Mouse (Mus musculus) mouse trophoblast stem cell (cell line): ENCODE results near the gene Kcng3.

ENCODE experiments used
- in situ Hi-C, 2 experiments: fragments of 300-500 bp; cut with MseI, MboI; formaldehyde crosslinking; loops; 2 replicates in 1 of 2; 3 replicates in 1 of 2; pipeline ENCODE4 v1.15.1; 2025

The Kcng3 gene

GRCm38 (mm10) chr17:83631783-83632652 lies at the start of gene Kcng3:
Gene Kcng3 (minus strand): TSS chr17:83631895.
- in situ Hi-C loops: loop anchor here (10.0 kb wide), 1 partner anchor 223 kb away; no protein-coding TSS in a partner anchor

GRCm38 (mm10) chr17:83677370-83677769 lies 45.7 kb upstream of the Kcng3 start:
- in situ Hi-C loops: no loop called here

GRCm38 (mm10) chr17:83672685-83673084 lies 41.0 kb upstream of the Kcng3 start:
- in situ Hi-C loops: no loop called here

DNA sequence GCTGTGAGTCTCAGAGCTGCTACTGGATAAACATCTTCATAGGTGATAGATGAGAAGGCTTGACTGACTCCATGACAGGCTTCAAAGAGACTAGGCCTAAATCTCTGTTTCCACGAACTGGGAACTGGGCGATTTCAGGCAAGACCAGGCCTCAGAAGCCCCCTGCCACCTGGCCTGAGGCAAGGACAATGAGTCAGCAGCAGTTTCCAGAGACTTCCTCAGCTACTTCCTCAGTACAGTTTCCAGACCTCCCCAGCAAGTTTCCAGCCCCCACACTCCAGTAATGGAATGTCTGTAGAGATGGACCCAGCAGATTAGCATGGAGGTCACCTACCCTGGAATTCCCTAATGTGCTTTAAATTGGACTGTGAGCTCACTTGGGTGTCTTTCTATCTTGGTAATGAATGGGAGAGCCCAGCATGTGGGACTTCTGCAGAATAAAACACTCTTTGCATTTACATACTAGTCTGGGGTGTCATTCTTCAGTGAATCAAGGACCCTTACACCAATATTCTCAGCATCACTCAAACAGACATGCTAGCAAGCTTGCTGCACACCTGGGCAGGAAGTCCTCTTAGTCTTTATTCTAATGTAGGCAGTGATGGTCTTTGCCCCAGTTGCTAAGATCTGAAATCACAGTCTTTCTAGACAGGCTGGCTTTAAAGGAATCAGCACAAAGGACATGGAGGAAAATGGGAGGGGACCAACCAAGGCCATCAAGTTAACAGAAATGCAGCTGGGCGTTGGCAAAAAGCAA lies 36.4 kb upstream of the Kcng3 start:
- in situ Hi-C loops: no loop called here

- in situ Hi-C loops: no loop called here
Measured at GRCm38 (mm10) chr17:83666597-83667287, 35.0 kb upstream of the Kcng3 start.

DNA sequence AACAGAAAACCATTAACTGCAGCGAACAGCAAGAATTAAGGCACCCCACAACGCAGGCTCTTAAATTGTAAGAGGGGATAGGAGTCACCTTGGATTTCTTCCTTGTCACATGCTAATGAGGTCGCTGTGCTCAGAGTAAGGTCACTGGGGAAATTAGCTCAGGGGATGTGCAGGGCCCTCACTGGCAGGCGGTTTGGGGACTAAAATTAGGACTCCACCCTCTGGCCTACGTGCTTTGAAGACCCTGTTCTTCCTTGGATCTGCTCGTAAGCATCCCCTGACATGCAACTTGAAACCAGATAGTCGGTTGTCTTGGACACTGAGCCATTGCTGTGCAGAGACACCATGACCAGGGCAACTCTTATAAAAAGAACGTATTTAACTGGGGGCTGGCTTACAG lies 33.1 kb upstream of the Kcng3 start:
- in situ Hi-C loops: no loop called here

DNA sequence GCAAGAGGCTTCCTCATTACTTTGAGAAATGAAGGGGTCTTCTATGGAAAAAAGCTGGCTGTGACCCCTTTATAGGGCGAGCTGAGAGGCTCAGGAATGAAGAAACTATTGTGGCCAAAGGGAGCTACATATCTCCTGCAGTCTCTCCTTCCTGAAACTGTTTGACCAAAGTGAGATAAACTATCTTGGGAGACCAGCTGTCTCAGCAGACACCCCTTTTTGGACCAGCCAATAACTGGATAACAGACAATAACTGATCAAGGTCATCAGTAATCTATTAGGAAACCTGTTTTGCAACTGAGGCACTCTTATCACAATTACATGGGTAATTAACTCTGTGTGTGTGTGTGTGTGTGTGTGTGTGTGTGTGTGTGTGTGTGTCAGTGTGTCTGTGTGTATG lies 27.2 kb upstream of the Kcng3 start:
- in situ Hi-C loops: no loop called here

GRCm38 (mm10) chr17:83657375-83657774 lies 25.7 kb upstream of the Kcng3 start:
- in situ Hi-C loops: no loop called here

GRCm38 (mm10) chr17:83655732-83656131 lies 24.0 kb upstream of the Kcng3 start:
- in situ Hi-C loops: no loop called here

- in situ Hi-C loops: no loop called here
Measured at GRCm38 (mm10) chr17:83654651-83655136, 23.0 kb upstream of the Kcng3 start.

DNA sequence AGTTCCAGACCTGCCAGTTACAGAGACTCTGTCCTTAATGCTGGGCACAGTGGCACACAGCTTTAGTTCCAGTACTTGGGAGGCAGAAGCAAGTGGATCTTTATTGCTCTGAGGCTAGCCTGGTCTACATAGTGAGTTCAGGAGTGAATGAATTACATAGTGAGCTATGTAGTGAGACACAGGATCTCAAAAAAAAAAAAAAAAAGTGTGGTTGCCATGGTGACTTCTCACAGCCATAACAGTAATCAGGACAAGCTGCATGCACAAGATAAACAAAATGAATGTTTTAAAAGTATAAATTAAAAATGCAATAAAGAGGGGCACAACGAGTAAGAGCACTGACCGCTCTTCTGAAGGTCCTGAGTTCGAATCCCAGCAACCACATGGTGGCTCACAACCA lies 21.9 kb upstream of the Kcng3 start:
- in situ Hi-C loops: no loop called here

GRCm38 (mm10) chr17:83650932-83651682 lies 19.4 kb upstream of the Kcng3 start:
- in situ Hi-C loops: no loop called here

DNA sequence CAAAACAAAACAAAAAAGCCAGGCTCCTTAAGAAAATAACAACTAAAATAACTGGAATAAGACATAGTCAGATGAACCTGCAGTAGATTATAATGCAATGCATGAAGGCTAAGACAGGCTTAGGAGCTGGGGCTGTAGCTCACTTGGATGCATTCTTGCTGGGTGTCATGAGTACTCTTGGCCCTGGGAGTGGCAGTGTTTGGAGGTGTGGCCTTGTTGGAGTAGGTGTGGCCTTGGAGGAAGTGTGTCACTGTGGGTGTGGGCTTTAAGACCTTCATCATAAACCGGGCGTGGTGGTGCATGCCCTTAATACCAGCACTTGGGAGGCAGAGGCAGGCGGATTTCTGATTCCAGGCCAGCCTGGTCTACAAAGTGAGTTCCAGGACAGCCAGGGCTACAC lies 18.3 kb upstream of the Kcng3 start:
- in situ Hi-C loops: no loop called here

GRCm38 (mm10) chr17:83647413-83647812 lies 15.7 kb upstream of the Kcng3 start:
- in situ Hi-C loops: no loop called here

- in situ Hi-C loops: no loop called here
Measured at GRCm38 (mm10) chr17:83646425-83647163, 14.9 kb upstream of the Kcng3 start.

DNA sequence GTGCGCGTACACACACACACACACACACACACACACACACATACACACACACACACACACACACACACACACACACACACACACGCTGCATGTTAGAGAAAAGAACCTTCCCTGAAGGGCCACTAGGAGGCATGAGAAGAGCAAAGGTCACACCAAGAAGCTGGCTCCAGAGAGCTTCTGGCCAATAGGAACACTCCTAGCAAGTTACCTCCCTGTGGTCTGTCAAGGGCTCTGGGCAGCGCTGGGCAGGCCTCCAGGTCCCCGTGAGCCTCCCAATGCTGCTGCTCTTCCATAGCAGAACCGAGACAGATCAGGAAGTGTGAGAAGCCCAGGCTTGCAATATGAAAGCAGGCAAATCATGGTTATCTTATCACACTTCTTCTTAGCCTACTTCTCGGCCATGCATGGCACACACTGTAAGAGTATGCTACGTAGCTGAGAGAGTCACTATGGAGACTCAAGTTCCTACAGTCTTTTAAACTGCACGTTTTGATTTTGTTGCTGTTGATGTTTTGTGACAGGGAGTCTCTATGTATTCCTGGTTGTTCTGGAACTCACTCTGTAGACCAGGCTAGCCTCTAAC lies 13.6 kb upstream of the Kcng3 start:
- in situ Hi-C loops: no loop called here

- in situ Hi-C loops: loop anchor here (10.0 kb wide), 1 partner anchor 217 kb away; no protein-coding TSS in a partner anchor
Measured at GRCm38 (mm10) chr17:83637393-83637792, 5.7 kb upstream of the Kcng3 start.

- in situ Hi-C loops: loop anchor here (10.0 kb wide), 1 partner anchor 218 kb away; no protein-coding TSS in a partner anchor
Measured at GRCm38 (mm10) chr17:83636443-83636842, 4.7 kb upstream of the Kcng3 start.

GRCm38 (mm10) chr17:83632653-83633570 lies 1.2 kb upstream of the Kcng3 start:
- in situ Hi-C loops: loop anchor here (10.0 kb wide), 1 partner anchor 222 kb away; no protein-coding TSS in a partner anchor
